Mouse (Mus musculus) spleen, adult 18-20 months (tissue): ENCODE data around the gene Glod4.
A peak's percentile ranks its signal among the peaks of the same experiment; 100 is the strongest.

ENCODE experiments used
- DNase-seq, 2 experiments: peaks; one replicate each; pipeline ENCODE4 v3.0.0; 2022; ENCODE audit warnings: mixed read lengths in 2 of 2

Glod4 gene

GRCm38 (mm10) chr11:76242901-76243810 lies at the start of gene Glod4, which contains the start of gene Mrm3:
Gene Glod4 (minus strand): TSS chr11:76243725.
Gene Mrm3 (plus strand): TSS chr11:76243715.
- DNase-seq = peak; percentile 78 to 89

GRCm38 (mm10) chr11:76292831-76293230 lies 49.3 kb upstream of the Glod4 start:
- DNase-seq = no peak

DNA sequence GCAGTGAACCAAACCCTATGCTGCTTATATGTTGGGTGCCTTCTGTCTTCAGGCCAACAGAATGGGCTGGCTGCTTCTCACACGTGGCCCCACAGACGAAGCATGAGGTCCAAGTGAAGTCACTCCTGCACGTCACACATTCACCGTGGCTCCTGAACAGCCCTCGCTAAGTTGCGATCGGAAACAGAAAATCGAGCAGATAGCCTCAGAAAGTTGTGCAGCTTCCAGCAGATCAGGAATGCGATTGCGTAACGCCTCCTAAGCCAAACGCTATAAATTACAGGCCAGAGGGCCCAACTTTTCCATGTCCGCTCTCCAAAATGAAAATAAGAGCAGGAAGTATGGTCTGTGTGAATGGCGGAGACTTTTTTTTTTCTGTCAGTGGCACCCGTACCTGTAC lies 48.9 kb upstream of the Glod4 start:
- no peak for DNase-seq

DNA sequence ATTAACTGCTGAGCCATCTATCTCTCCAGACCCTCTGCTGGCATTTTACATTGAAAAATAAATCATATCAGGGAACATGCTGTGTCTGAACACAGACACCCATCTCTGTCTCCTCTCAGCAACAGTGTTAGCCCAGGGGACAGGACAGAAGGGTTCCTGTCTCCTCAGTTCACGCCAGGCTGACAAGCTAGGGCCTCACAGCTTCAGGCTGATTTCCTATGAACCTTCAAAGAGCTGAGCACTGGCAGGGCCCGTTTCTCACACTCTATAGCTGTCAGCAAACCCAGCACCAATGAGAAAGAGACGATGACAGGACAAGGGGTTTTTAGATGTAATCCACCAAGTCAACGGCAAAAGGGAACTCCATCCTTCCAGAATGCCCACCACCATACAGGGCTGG lies 48.4 kb upstream of the Glod4 start:
- no peak for DNase-seq

GRCm38 (mm10) chr11:76290367-76290766 lies 46.8 kb upstream of the Glod4 start:
- no peak for DNase-seq

DNA sequence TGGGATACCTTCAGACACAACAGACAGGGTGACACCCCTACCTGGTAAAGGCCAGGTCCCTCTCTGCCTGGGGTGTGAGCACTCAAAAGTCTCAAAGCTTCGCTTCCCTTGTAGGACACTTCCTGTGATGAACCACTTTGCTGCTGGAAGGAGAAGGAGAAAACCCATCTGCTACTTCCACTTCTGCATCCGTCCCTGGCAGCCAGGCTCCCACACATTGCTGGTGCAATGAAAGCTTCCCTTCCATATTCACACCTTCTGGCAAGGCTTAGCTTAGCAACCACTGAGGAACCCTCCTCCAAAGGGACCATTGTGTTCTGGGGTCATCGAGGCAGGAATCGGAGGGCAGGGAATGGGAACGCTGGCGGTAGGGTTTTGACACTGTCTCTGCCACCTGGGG lies 45.1 kb upstream of the Glod4 start:
- no peak for DNase-seq

- DNase-seq = no peak
Measured at GRCm38 (mm10) chr11:76287301-76287700, 43.8 kb upstream of the Glod4 start.

DNA sequence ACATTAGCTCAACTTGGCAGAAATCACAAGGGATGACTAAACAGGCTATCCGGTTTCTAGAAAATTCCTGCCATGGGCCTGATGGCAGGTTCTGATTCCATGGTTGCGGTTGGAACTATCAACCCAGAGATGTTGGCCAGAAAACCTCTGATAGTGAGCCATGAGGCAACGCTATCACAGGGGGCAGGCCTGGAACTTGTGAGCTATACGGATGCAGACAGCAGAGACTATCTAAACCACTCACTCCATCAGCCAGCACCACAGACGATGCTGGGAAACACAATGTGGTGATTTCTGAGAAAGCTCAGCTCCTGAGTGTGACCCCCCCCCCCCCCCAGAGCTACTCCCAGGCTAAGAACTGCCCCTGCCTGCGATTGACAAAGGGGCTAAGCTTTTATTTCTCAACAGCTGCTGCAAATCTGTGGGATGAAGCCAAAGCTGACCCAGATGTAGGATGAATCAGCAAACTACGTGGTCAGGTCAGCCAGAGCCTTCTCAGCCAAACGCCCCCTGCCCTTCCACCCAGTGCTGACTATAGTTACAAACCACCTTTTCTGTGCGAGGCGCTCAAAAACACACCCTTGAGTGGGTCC lies 43.1 kb upstream of the Glod4 start:
- DNase-seq = no peak

DNA sequence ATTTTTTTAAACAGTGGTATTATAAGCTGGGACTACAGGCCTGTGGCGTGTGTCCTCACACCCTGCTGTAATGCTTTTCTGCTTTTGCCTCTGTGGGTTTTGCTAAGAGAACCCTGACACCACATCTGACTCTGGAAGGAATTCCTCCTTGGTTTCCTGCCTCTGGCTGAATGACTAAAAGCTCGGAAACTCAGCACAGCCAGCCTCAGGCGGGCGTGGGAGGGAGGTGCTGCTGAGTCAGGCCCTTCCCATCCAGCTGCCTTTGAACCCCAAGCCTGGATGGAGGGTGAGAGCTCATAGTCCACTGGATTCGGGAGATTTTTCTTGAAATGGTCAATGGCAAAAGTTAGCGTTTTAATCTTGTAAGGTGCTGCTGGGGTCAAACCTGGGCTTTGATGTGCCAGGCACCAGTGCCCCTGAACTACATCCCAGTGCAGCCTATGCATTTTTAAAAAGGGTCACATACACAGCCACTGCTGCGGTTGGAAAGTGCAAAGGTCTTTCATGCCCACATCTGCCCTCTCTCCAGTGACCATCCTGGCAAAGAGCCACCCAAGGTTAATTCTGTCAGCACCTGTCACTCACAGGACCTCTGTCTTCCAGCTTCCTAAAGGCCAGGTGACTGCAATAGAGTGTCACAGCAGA lies 42.0 kb upstream of the Glod4 start:
- DNase-seq = no peak

- DNase-seq = no peak
Measured at GRCm38 (mm10) chr11:76283841-76284240, 40.3 kb upstream of the Glod4 start.

GRCm38 (mm10) chr11:76279971-76280370 lies 36.4 kb upstream of the Glod4 start:
- no peak for DNase-seq

DNA sequence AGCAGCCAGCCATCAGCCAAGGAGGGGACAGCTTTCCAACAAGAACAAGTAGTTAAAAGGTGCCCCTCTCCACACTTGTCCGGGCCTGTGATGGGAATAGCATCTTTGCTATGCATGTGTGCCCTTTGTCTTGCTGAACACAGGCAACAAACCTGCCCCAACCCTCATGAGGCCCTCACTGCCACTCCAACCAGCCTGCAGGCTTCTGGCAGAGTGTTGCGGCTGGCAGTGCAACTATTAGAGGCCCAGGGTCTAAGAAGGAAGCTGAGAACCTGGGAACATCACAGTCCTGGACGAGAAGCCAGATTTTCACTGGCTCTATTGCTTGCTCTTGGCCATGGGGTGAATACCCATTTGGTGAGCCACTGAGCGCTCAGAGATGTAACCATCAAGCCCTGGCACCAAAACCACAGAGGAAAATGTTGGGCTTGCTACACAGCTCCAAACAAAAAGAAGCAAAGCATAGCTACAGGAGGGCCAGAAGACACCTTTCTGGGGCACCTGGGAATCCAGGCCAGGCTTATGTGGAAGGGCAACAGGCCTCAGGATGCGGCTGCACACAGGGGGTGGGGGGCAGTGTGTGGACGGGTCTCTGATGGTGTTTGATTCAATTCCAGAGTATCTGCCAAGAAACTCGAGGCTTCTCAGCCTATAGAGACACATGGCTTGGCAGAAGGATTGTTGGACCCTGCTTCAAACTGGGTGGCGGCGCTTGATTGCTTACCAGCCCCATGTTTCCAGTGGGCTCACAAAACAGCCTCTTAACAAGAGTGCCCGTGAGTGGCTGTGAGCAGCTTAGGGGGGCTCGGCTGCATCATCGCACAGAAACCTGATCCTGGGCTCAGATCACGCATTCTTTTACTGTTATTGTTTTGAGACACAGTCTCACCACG lies 35.7 kb upstream of the Glod4 start:
- no peak for DNase-seq

DNA sequence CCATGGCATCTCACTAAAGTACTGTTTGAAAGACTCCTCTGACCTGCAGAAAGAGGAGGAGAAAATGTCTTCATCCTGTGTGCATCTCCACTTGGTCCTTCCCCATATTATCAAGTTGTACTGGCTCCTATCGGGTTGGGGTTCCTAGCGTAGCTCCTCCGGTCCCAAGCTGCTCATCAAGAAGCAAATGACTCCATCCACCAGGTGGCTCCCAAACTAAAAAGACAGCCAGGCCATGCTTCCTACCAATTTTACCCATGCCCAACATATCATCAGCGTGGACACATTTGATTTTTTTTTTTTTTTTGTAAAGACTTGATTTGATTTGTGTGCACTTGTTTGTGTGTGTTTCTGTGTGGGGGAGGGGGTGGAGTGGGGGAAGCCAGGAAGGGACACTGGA lies 28.9 kb upstream of the Glod4 start:
- no peak for DNase-seq

DNA sequence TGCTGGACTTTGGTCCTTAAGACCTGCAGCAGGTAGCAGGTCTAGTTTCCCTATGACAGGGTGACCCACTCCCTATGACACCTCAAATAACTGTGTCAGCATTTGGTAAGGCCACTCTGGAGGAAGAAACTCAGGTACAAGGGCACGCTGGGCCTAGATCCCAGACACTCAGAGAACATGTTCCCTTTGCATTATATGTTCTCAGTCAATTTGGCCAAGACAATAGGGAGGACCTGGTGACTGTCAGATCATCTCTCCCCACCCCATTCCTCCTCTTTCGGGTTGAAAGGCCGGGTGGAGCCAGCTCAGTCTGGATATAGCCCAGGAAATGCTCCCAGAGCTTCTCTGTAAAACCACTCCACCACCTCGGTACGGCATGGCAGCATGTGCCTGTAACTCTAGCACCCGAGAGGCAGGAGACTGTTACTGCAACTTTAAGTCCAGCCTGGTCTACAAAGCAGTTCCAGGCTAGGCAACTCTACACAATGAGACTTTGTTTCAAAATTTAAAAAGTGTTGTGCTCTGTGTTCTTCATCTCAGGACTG lies 25.1 kb upstream of the Glod4 start:
- DNase-seq = no peak

DNA sequence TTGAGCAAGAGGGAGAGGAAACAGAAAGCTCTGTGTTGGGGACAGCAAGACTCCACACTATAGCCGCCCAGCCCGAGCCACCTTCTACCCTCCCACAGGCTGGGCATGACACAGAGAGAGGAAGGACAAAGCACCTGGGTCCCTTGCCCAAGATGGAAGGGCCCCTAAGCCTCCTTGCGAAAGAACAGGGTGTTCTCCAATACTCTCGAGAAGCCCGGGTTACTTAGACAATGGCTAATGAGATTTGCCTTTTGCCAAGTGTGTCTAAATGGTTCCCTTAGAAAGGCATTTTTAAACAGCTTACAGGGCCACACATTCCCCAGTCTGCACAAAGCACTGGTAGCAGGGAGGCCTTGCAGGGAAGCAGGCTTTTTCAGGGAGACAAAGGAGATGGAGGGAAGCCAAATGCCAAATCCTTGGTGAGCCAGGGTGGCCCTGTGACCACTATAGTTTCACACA lies 24.5 kb upstream of the Glod4 start:
- DNase-seq = no peak

- DNase-seq = no peak
Measured at GRCm38 (mm10) chr11:76267550-76267949, 24.0 kb upstream of the Glod4 start.

GRCm38 (mm10) chr11:76262611-76263351 lies 19.3 kb upstream of the Glod4 start:
- no peak for DNase-seq

DNA sequence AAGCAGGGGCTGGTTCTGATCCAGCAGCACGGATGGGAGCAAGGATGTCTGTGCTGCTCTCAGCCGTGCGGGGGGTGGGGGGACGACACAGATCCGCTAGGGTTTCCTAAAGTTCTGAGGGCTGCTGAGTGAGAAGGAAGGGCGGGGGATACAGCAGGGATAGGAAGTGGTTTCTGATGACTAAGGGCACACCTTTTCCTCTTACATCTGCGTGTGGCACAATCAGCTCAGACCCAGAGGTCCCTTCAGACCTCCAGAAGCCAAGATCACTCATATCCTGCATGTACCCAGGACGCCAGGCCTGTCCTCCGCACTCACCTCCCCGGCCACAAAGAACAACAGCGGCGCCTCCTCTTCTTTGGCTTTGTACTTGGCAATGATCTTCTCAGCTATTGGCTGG lies 17.7 kb upstream of the Glod4 start:
- DNase-seq = no peak

GRCm38 (mm10) chr11:76260208-76261050 lies 16.9 kb upstream of the Glod4 start:
- no peak for DNase-seq

- no peak for DNase-seq
Measured at GRCm38 (mm10) chr11:76258511-76258910, 15.0 kb upstream of the Glod4 start.

DNA sequence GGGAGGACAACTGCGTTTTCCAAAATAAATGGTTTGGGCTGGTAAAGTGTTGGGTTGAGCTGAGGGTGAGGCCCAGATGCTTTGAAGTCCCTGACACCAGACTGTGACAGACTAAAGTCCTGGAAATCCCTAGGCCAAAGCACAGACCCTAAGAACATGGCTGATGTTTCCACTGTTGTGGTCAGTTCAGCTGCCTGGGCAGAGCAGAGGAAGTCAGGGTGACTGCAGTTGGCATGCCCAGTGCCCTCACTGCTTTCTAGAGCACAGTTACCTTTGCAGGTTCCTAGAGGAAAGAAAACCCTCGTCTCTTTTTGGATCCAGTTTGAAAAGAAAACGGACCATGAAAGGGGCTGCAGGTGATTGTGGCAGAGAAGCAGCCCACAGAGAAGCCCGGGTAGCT lies 13.9 kb upstream of the Glod4 start:
- DNase-seq = no peak
